Mouse (Mus musculus) heart, adult 2 months (tissue): ENCODE measurements around the gene Ppp2r3a.

ENCODE experiments used
- CTCF ChIP-seq: fragments of 200-600 bp; IDR thresholded peaks from 2 replicates; pipeline ENCODE4 v1.8.1; 2022; ENCODE audit warnings: antibody characterized with exemption, mild to moderate bottlenecking, moderate library complexity
- POLR2A ChIP-seq: fragments of 200-500 bp; IDR thresholded peaks from 2 replicates; pipeline ENCODE4 v1.6.1; 2011; ENCODE audit warnings: mild to moderate bottlenecking, low read depth, low read length, control low read depth; ENCODE audit not compliant: insufficient read depth

DNA sequence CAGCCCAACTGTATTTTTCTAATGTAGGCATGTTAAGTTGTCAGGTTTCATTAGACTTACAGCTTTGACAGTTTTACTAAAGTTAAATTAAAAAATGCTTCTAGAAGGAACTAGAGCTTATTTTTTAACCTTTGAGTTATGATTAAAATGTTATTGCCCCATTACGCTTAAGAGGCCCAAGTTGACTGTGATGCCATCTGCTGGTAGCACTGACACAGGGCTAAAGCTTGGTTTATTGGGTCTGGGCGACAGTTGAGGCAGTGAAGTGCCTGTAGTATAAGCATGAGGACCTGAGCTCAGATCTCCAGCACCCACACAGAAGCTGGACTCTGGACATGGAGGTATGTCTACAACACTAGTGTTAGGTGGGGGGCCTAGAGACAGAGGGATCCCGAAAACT, 47.5 kb downstream of the Ppp2r3a start:
- TF ChIP-seq CTCF (peak; percentile 32), POLR2A (no peak)
